Mouse (Mus musculus): ENCODE measurements at regions not wholly inside any gene's neighbourhood (a gene's known extent, or its start where the extent isn't known, plus 50 kb on each side); places are given as distances from the start of the nearest gene placed in this dataset.

GRCm38 (mm10) chr6:91590806-91591571, 75.3 kb downstream of the Lsm3 start:
- TF ChIP-seq CTCF (IDR thresholded peaks at IDR 0.05; ENCODE audit: insufficient read depth, low read depth, low read length) (no peak), POLR2A (IDR thresholded peaks at IDR 0.05; ENCODE audit: insufficient read depth, low read depth, low read length) (no peak)
